Mouse (Mus musculus) ES-Bruce4 (cell line): ENCODE data around the gene Cldn34b4. TPM values are rescaled to one million over a fixed set of nuclear protein-coding genes. Genes with fewer than 3 reads are reported as not detected.

ENCODE experiments used
- H3K27ac ChIP-seq: 2 replicates; pipeline ENCODE4 v1.5.1; 2012; ENCODE audit warnings: low read length, inconsistent platforms; ENCODE audit not compliant: insufficient read depth
- H3K27me3 ChIP-seq: 2 replicates; pipeline ENCODE4 v1.6.1; 2012; ENCODE audit warnings: mild to moderate bottlenecking, low read length, inconsistent platforms; ENCODE audit not compliant: control insufficient read depth, poor library complexity, insufficient read depth, severe bottlenecking
- H3K36me3 ChIP-seq: 2 replicates; pipeline ENCODE4 v1.6.1; 2012; ENCODE audit warnings: inconsistent platforms, mild to moderate bottlenecking, low read length, moderate library complexity; ENCODE audit not compliant: control insufficient read depth, poor library complexity, insufficient read depth, severe bottlenecking
- H3K4me1 ChIP-seq: one replicate; pipeline ENCODE4 v1.8.1; 2011; ENCODE audit warnings: low read length; ENCODE audit not compliant: control insufficient read depth, insufficient read depth
- H3K4me3 ChIP-seq: 2 replicates; pipeline ENCODE4 v1.5.1; 2011; ENCODE audit warnings: low read depth, mild to moderate bottlenecking, low read length
- H3K9ac ChIP-seq: 2 replicates; pipeline ENCODE4 v1.6.1; 2012; ENCODE audit warnings: low read depth, mild to moderate bottlenecking, inconsistent platforms; ENCODE audit not compliant: poor library complexity, severe bottlenecking
- H3K9me3 ChIP-seq: replicated peaks from 2 replicates; pipeline ENCODE4 v1.6.1; 2012; ENCODE audit warnings: mild to moderate bottlenecking, low read length, inconsistent platforms; ENCODE audit not compliant: control insufficient read depth, poor library complexity, insufficient read depth, severe bottlenecking
- CTCF ChIP-seq: IDR thresholded peaks from one replicate; pipeline ENCODE4 v1.8.1; 2011; ENCODE audit warnings: low read depth, low read length
- EP300 ChIP-seq: IDR thresholded peaks from 2 replicates; pipeline ENCODE4 v1.6.1; 2011; ENCODE audit warnings: low read depth, low read length; ENCODE audit not compliant: insufficient read depth
- POLR2A ChIP-seq: IDR thresholded peaks from one replicate; pipeline ENCODE4 v1.8.1; 2011; ENCODE audit warnings: low read length; ENCODE audit not compliant: insufficient read depth
- polyA plus RNA-seq: library from polyadenylated mRNA; stranded (reverse); fragments of >200 nt; gene quantifications from 2 replicates; pipeline ENCODE4 v1.2.4, GENCODE M21; 2011; ENCODE audit warnings: low read depth; ENCODE audit not compliant: missing spikeins, insufficient read depth, insufficient read length

Cldn34b4 gene
- polyA plus RNA-seq = not detected in 2 replicates

DNA sequence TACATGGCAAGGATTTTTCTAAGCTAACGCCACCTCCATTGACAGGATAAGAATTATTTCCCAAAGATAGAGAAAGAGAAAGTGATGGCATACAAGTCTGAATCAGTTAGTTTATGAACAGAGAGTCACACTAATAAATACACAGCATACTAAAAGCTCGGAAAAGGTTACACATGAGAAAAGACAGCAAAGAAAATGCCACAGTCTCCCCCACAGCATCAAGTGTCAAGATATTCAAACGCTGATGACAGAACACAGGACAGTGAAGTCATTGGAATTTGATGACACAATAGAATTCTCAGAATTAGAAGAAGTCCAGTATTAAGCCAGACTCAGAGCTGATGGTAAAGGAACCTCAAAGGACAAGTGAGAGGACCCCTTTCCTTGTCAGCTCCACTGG, at the start of gene Cldn34b4:
Gene Cldn34b4 (plus strand): TSS at position 301 of the 400 bp plus-strand sequence.
- no peak for TF ChIP-seq CTCF
- no peak for TF ChIP-seq EP300
- TF ChIP-seq POLR2A = no peak
- H3K4me3 ChIP-seq = no peak within 1 kb of the TSS
- no peak within 1 kb of the TSS for H3K27ac ChIP-seq
- H3K9ac ChIP-seq = no peak within 1 kb of the TSS
- no peaks in the 10 kb centered on the region for H3K4me1 ChIP-seq
- no peaks in the 10 kb centered on the region for H3K36me3 ChIP-seq
- H3K27me3 ChIP-seq = no peaks in the 10 kb centered on the region
- H3K9me3 ChIP-seq = no peaks in the 10 kb centered on the region

Other genes with a start within 250 kb of the Cldn34b4 start
- gene Cldn34b3, start 129.0 kb upstream of the Cldn34b4 start, polyA plus RNA-seq = not detected in 2 replicates
- not detected in 2 replicates for gene Cldn34d, start 209.6 kb downstream of the Cldn34b4 start, polyA plus RNA-seq